Mouse (Mus musculus) effector memory CD4-positive, alpha-beta T cell, adult 5 months (primary cell): ENCODE results near the gene 7420426K07Rik. TPM values are rescaled to one million over a fixed set of nuclear protein-coding genes. Genes with fewer than 3 reads are reported as not detected.

ENCODE experiments used
- polyA plus RNA-seq: library from polyadenylated mRNA; unstranded; fragments of 100-300 nt; shearing (Covaris generic); gene quantifications from one replicate; pipeline ENCODE4 v1.2.1, GENCODE M21; 2017

Gene 7420426K07Rik
- not detected for polyA plus RNA-seq

GRCm38 (mm10) chr9:98902819-98903218 is at the start of gene 7420426K07Rik:
Gene 7420426K07Rik, plus strand, starts transcription at chr9:98903119.

GRCm38 (mm10) chr9:98856210-98856609 is 46.7 kb upstream of the 7420426K07Rik start, which contains the start of gene Prr23a2:
Gene Prr23a2, plus strand, starts transcription at chr9:98856494.

GRCm38 (mm10) chr9:98864571-98864970 is 38.3 kb upstream of the 7420426K07Rik start, which contains the start of gene Prr23a3:
Gene Prr23a3, plus strand, starts transcription at chr9:98864767.

Other genes with a start within 250 kb of the 7420426K07Rik start
- not detected for gene Prr23a1, start 60.6 kb upstream of the 7420426K07Rik start, polyA plus RNA-seq
- gene Prr23a2, start 46.6 kb upstream of the 7420426K07Rik start, polyA plus RNA-seq: not detected
- gene Prr23a3, start 38.4 kb upstream of the 7420426K07Rik start, polyA plus RNA-seq: not detected
- not detected for gene Foxl2, start 52.2 kb downstream of the 7420426K07Rik start, polyA plus RNA-seq
- 40.7 TPM for gene Faim, start 83.3 kb downstream of the 7420426K07Rik start, polyA plus RNA-seq
- not detected for gene Gm1123, start 132.6 kb downstream of the 7420426K07Rik start, polyA plus RNA-seq
- 10.1 TPM for gene Pik3cb, start 237.5 kb downstream of the 7420426K07Rik start, polyA plus RNA-seq